Mouse (Mus musculus) heart, adult 2 months (tissue): ENCODE measurements around the gene Bahcc1.

Experiments used
- CTCF ChIP-seq: fragments of 200-600 bp; IDR thresholded peaks from 2 replicates; pipeline ENCODE4 v1.8.1; 2022; ENCODE audit warnings: antibody characterized with exemption, mild to moderate bottlenecking, moderate library complexity
- EP300 ChIP-seq: fragments of 200-500 bp; IDR thresholded peaks from 2 replicates; pipeline ENCODE4 v1.6.1; 2011; ENCODE audit warnings: low read depth, low read length, control low read depth; ENCODE audit not compliant: insufficient read depth
- POLR2A ChIP-seq: fragments of 200-500 bp; IDR thresholded peaks from 2 replicates; pipeline ENCODE4 v1.6.1; 2011; ENCODE audit warnings: mild to moderate bottlenecking, low read depth, low read length, control low read depth; ENCODE audit not compliant: insufficient read depth

DNA sequence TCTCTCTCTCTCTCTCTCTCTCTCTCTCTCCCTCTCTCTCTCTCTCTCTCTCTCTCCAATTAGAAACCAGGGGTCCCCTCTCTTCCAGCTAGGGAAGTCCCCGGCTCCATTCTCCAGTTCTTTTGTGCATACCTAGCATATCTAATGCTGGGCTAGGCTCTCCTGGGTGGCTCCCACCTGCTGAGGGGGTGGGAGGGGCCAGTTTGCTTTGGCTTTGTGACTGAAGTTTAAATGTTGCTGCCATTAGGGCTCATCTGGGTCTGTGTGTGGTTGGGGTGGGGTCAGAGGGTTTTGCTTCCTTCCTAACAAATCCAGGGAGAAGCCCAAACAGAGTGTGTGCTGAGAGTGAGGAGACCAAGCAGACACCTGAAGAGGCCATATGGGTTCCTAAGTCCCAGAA lies 49.6 kb upstream of the Bahcc1 start:
- TF ChIP-seq POLR2A = no peak
- no peak for TF ChIP-seq CTCF
- TF ChIP-seq EP300 = no peak
